Mouse (Mus musculus): Measurements from ENCODE around the gene Hhipl2.
"Not testable (repeated sequence)": the region's sequence is repeated elsewhere in the genome, so short reads cannot be mapped to it uniquely, and the experiment has no call there.

Hhipl2 gene

GRCm38 (mm10) chr1:183417873-183418272, at the start of gene Hhipl2:
Hhipl2 (plus strand) TSS chr1:183418215.
- DNase-seq (ENCODE audit: low spot score) = no peak

GRCm38 (mm10) chr1:183368601-183369400, 49.2 kb upstream of the Hhipl2 start:
- no peak for DNase-seq (ENCODE audit: low spot score)

GRCm38 (mm10) chr1:183369427-183370014, 48.5 kb upstream of the Hhipl2 start, which contains the start of gene Mia3:
Mia3 (minus strand) TSS chr1:183369553.
- peak; percentile 79 for DNase-seq (ENCODE audit: low spot score)

GRCm38 (mm10) chr1:183374728-183375127, 43.3 kb upstream of the Hhipl2 start:
- no peak for DNase-seq (ENCODE audit: low spot score)

GRCm38 (mm10) chr1:183377045-183377444, 41.0 kb upstream of the Hhipl2 start:
- no peak for DNase-seq (ENCODE audit: low spot score)

GRCm38 (mm10) chr1:183378321-183378941, 39.6 kb upstream of the Hhipl2 start:
- no peak for DNase-seq (ENCODE audit: low spot score)

- not testable (repeated sequence) for DNase-seq (ENCODE audit: low spot score)
Measured at GRCm38 (mm10) chr1:183379376-183379775, 38.6 kb upstream of the Hhipl2 start.

- DNase-seq (ENCODE audit: low spot score) = no peak
Measured at GRCm38 (mm10) chr1:183381816-183382215, 36.2 kb upstream of the Hhipl2 start.

GRCm38 (mm10) chr1:183382621-183383020, 35.4 kb upstream of the Hhipl2 start:
- DNase-seq (ENCODE audit: low spot score) = no peak

- not testable (repeated sequence) for DNase-seq (ENCODE audit: low spot score)
Measured at GRCm38 (mm10) chr1:183387421-183387820, 30.6 kb upstream of the Hhipl2 start.

GRCm38 (mm10) chr1:183388426-183389406, 29.3 kb upstream of the Hhipl2 start, which contains the start of gene Taf1a:
Taf1a (plus strand) TSS chr1:183388981.
- DNase-seq (ENCODE audit: low spot score) = peak; percentile 94

- DNase-seq (ENCODE audit: low spot score) = no peak
Measured at GRCm38 (mm10) chr1:183403396-183403795, 14.6 kb upstream of the Hhipl2 start.

GRCm38 (mm10) chr1:183414081-183414727, 3.8 kb upstream of the Hhipl2 start:
- DNase-seq (ENCODE audit: low spot score) = no peak

- no peak for DNase-seq (ENCODE audit: low spot score)
Measured at GRCm38 (mm10) chr1:183419741-183420140, 1.7 kb downstream of the Hhipl2 start.

- no peak for DNase-seq (ENCODE audit: low spot score)
Measured at GRCm38 (mm10) chr1:183420296-183420695, 2.3 kb downstream of the Hhipl2 start.

- no peak for DNase-seq (ENCODE audit: low spot score)
Measured at GRCm38 (mm10) chr1:183424100-183424499, 6.1 kb downstream of the Hhipl2 start.

GRCm38 (mm10) chr1:183434918-183435317, 16.9 kb downstream of the Hhipl2 start:
- DNase-seq (ENCODE audit: low spot score) = no peak

GRCm38 (mm10) chr1:183439036-183439435, 21.0 kb downstream of the Hhipl2 start:
- DNase-seq (ENCODE audit: low spot score) = peak; percentile 27

GRCm38 (mm10) chr1:183442015-183442774, 24.2 kb downstream of the Hhipl2 start:
- peak; percentile 60 for DNase-seq (ENCODE audit: low spot score)

- DNase-seq (ENCODE audit: low spot score) = no peak
Measured at GRCm38 (mm10) chr1:183453066-183453465, 35.1 kb downstream of the Hhipl2 start.

Data from c-Kit-positive CD71-positive TER-119-positive erythroid progenitor cells, embryonic 14.5 days (primary cell).